Mouse (Mus musculus) megakaryocyte, adult 5-6 weeks (primary cell): ENCODE measurements around the gene Edem2. TPM values are rescaled to one million over a fixed set of nuclear protein-coding genes. Genes with fewer than 3 reads are reported as not detected.

ENCODE experiments used
- total RNA-seq, 2 experiments: library from RNA; stranded (forward) in 1 of 2; stranded (reverse) in 1 of 2; fragments of 153-499, 151-499 nt in 1 of 2; fragments of 221-1000, 200-1000 nt in 1 of 2; gene quantifications; 2 replicates each; pipeline versions ENCODE4 v1.2.3 to v1.2.4; 2015 to 2017

The Edem2 gene
- total RNA-seq, 2 experiments from 2014 or later, result 23.4 to 34.9 TPM

Other genes with a start within 250 kb of the Edem2 start
- 8.9 and 9.6 TPM in 2 replicates for gene Acss2, start 211.5 kb downstream of the Edem2 start, total RNA-seq (2015)
- 12.0 and 13.6 TPM in 2 replicates for gene Acss2, start 211.5 kb downstream of the Edem2 start, total RNA-seq (2017)
- gene Ggt7, start 211.2 kb downstream of the Edem2 start, total RNA-seq (2015), result not detected in 2 replicates
- not detected in 2 replicates for gene Ggt7, start 211.2 kb downstream of the Edem2 start, total RNA-seq (2017)
- 9.6 and 9.7 TPM in 2 replicates for gene Gss, start 136.7 kb downstream of the Edem2 start, total RNA-seq (2015)
- 13.3 and 17.1 TPM in 2 replicates for gene Gss, start 136.7 kb downstream of the Edem2 start, total RNA-seq (2017)
- gene Myh7b, start 118.3 kb downstream of the Edem2 start, total RNA-seq (2015), result not detected in 2 replicates
- gene Myh7b, start 118.3 kb downstream of the Edem2 start, total RNA-seq (2017), result not detected in 2 replicates
- 63.0 and 80.0 TPM in 2 replicates for gene Trpc4ap, start 37.1 kb downstream of the Edem2 start, total RNA-seq (2015)
- 104 and 106 TPM in 2 replicates for gene Trpc4ap, start 37.1 kb downstream of the Edem2 start, total RNA-seq (2017)
- not detected in 2 replicates for gene Gm17581, start 6.4 kb upstream of the Edem2 start, total RNA-seq (2015)
- not detected in 2 replicates for gene Gm17581, start 6.4 kb upstream of the Edem2 start, total RNA-seq (2017)
- 0.83 TPM in 1 of 2 replicates, not detected in the other for gene Procr, start 21.6 kb upstream of the Edem2 start, total RNA-seq (2015)
- gene Procr, start 21.6 kb upstream of the Edem2 start, total RNA-seq (2017), result not detected in 2 replicates
- gene Mmp24, start 45.9 kb upstream of the Edem2 start, total RNA-seq (2015), result not detected in 2 replicates
- 0.07 and 0.65 TPM in 2 replicates for gene Mmp24, start 45.9 kb upstream of the Edem2 start, total RNA-seq (2017)
- 14.4 and 17.5 TPM in 2 replicates for gene BC029722, start 90.0 kb upstream of the Edem2 start, total RNA-seq (2015)
- 12.5 and 14.9 TPM in 2 replicates for gene BC029722, start 90.0 kb upstream of the Edem2 start, total RNA-seq (2017)
- gene Eif6, start 97.5 kb upstream of the Edem2 start, total RNA-seq (2015), result 154 and 164 TPM in 2 replicates
- 31.6 and 60.8 TPM in 2 replicates for gene Eif6, start 97.5 kb upstream of the Edem2 start, total RNA-seq (2017)
- not detected in 2 replicates for gene Fam83c, start 105.4 kb upstream of the Edem2 start, total RNA-seq (2015)
- gene Fam83c, start 105.4 kb upstream of the Edem2 start, total RNA-seq (2017), result not detected in 2 replicates
- gene Uqcc1, start 200.8 kb upstream of the Edem2 start, total RNA-seq (2015), result 17.4 and 28.7 TPM in 2 replicates
- gene Uqcc1, start 200.8 kb upstream of the Edem2 start, total RNA-seq (2017), result 38.4 and 49.2 TPM in 2 replicates
- not detected in 2 replicates for gene Gm15557, start 211.3 kb upstream of the Edem2 start, total RNA-seq (2015)
- not detected in 2 replicates for gene Gm15557, start 211.3 kb upstream of the Edem2 start, total RNA-seq (2017)
- not detected in 2 replicates for gene Gdf5, start 215.9 kb upstream of the Edem2 start, total RNA-seq (2015)
- not detected in 2 replicates for gene Gdf5, start 215.9 kb upstream of the Edem2 start, total RNA-seq (2017)
- gene Cep250, start 227.0 kb upstream of the Edem2 start, total RNA-seq (2015), result 8.9 and 14.5 TPM in 2 replicates
- 37.9 and 38.1 TPM in 2 replicates for gene Cep250, start 227.0 kb upstream of the Edem2 start, total RNA-seq (2017)